Mouse (Mus musculus): Measurements from ENCODE around the gene Gm7358.
"Not testable (repeated sequence)": the region's sequence is repeated elsewhere in the genome, so short reads cannot be mapped to it uniquely, and the experiment has no call there.

The Gm7358 gene

DNA sequence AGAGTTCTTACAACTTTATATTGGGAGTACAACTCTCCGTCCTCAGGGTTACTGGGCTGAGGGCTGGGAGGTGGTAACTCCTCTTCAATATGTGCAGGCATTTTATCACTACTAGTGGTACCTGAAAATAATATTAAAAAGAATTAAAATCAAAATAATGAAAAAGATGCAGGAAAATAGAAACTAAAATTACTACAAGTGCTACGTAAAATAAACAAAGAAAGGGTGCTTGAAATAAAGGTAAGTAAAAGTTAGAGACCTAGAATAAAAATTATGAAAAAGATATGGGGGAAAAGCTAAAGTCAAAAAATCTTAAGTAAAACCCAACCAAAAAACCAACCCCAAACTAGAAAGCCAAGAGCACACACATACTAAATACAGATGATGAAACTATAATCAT lies at the start of gene Gm7358:
TSS of gene Gm7358 (minus strand) at position 101 of the 400 bp plus-strand sequence.
- DNase-seq (ENCODE audit: low spot score) = not testable (repeated sequence)

- not testable (repeated sequence) for DNase-seq (ENCODE audit: low spot score)
Measured at GRCm38 (mm10) chr17:14103018-14103417, 43.7 kb upstream of the Gm7358 start.

GRCm38 (mm10) chr17:14101446-14101980 lies 42.2 kb upstream of the Gm7358 start:
- peak; percentile 18 for DNase-seq (ENCODE audit: low spot score)

- not testable (repeated sequence) for DNase-seq (ENCODE audit: low spot score)
Measured at GRCm38 (mm10) chr17:14099886-14100285, 40.6 kb upstream of the Gm7358 start.

DNA sequence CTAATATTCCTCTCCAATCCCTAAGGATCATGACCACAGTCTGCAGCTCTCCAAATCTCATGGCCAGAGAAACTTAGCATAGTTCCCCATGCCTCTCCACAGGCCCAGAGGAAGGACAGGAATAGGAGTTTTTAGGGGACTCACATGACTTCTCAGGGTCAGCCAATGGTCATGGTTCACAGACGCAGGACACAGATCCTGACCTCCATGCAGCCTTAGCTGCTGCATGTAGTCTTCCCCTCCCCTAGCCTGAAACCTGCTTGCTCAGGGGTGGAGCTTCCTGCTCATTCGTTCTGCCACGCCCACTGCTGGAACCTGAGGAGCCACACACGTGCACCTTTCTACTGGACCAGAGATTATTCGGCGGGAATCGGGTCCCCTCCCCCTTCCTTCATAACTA lies 34.8 kb upstream of the Gm7358 start:
- DNase-seq (ENCODE audit: low spot score) = not testable (repeated sequence)

- DNase-seq (ENCODE audit: low spot score) = not testable (repeated sequence)
Measured at GRCm38 (mm10) chr17:14086629-14087028, 27.3 kb upstream of the Gm7358 start.

- not testable (repeated sequence) for DNase-seq (ENCODE audit: low spot score)
Measured at GRCm38 (mm10) chr17:14041880-14042279, 17.5 kb downstream of the Gm7358 start.

- DNase-seq (ENCODE audit: low spot score) = not testable (repeated sequence)
Measured at GRCm38 (mm10) chr17:14037012-14037411, 22.3 kb downstream of the Gm7358 start.

GRCm38 (mm10) chr17:14036113-14036512 lies 23.2 kb downstream of the Gm7358 start:
- not testable (repeated sequence) for DNase-seq (ENCODE audit: low spot score)

Data from urinary bladder, postnatal 14 days (tissue).